Mouse (Mus musculus) thymus, postnatal 36 days (tissue): ENCODE results near the gene Vegfa.

Source experiments
- DNase-seq, 2 experiments: peaks; one replicate each; pipeline ENCODE4 v3.0.0; 2022; ENCODE audit warnings: mixed read lengths in 2 of 2

Vegfa gene

DNA sequence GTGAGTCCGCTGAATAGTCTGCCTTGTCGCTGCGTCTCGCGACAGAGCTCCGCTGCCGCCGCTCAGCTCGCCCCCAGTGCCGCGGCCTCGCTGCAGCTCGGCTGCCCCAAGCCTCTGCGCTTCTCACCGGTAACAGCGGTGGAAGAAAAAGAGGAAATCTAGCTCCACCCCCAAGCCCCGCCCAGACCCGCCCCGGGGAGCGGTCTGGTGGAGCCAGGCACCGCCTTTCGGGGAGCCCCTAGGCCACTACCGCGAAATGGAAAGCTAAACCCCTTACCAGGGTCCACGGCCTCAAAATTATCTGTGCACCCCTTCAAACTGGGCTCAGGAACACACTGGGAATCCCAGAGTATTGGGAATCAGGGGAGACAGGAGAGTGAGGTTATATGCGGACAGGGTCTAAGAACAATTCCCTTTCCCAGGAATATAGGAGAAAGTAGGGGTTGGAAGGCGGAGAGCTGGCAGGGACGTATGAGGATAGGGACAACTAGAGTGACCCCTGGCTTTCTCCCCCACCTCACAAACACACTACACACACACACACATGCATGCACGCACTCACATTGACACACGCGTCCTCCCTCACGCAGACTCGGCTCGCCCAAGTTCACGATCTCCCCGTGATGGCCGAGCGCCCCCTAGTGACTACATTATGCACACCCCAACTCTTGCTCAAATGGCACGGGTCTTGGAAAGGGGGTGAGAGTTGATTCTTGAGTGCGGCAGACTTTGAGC, at the start of gene Vegfa:
TSS of gene Vegfa (minus strand) at position 113 of the 735 bp plus-strand sequence.
- DNase-seq, result peak; percentile 94 to 95

DNA sequence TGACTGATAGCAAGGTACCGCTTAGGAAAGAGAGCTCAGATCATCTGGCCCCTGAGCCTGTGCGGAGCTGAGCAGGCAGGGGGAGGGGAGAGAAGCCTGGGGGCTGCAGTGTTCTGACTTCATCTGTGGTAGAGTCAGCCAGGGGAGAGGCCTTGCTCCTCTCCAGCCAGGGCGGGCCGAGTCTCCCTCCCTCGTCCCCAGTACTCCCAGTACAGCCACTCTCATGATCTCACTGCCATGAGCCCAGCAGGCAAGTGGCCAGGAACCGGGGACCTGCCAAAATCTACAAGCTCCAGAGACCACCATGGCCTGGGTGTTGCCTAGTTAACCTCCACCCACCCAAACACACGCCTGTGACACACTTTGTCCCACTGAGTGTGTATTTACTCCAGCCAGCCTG, 49.5 kb upstream of the Vegfa start:
- no peak for DNase-seq

DNA sequence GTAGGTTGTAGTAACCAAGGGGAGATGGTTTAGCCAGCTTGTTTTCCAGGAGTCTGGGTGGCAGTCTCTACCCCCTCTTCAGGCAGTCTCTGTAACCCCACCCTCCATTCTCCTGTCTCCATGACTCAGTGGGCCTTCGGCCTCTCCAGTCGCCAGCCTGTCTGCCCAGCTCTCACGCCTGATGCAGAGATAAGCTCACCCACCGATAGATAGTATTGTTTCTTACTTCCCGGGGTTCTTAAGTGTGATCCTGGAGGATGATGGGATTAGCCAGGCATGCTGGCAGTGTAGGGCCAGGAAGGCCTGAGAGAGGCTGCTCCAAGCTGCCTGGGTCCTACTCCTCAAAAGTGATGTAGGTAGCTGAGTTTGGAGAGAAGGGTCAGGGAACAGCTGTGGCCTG, 48.9 kb upstream of the Vegfa start:
- DNase-seq, result no peak

DNA sequence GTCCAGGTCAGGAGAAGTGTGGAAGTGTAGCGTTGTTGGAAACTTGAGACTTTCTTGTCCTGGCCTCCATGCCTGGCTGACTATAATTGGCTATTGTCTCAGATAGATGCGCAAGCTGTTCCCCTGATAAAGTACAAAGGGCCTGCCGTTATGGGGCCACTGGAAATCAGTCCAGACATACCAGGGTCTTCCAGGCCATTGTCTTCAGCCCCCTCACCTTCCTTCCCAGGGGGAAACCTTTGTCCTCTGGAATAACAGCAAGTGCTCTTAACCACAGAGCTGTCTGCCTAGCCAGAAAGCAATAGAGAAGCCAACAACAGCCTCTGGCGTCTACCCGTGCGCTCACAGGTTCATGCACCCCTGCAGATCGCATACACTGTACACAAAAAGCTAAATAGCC, 48.2 kb upstream of the Vegfa start:
- DNase-seq, result no peak

DNA sequence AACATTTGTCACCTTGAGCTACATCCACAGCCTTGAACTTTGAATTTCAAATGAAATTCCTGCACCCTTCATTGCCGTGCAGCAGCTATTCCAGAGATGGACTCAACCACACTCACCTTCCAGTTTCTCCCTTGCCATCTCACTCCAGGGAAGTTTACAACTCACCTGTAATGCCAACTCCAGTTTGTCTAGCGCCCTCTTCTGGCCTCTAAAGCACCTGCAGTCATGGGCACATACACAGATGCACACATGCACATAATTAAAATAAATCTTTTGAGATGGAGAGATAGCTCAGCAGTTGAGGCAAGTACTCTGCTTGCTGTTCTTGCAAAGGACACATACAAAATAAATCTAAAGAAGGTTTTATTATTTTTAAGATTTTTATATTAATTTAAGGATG, 46.9 kb upstream of the Vegfa start:
- DNase-seq, result no peak

DNA sequence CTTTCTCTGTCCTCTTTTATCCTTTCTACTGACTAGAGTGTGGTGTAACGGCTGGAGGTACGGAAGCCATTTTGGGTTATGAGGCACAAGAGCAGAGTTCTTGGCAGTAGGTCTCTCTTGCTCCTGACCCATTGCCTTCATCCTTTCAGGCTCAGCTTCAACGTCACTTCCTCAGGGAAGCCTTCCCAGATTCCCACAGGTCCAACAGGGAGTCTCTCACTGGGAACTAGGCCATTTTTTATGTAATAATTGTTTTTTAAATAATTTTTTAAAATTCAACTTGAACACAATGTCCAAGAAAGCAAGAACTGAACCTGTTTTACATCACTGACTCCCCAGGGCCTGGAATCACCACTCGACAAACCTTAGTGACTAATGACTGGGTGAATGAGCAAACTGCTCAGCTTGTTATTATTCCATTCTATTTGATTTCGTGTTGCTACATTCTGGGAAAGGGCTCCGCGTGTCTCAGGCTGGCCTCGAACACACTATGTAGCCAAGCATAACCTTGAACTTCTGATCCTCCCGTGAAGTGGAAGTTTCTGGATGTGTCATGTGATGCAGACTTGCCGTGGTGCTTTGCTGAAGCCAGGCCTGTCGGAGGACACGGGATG, 45.9 kb upstream of the Vegfa start:
- DNase-seq, result no peak

DNA sequence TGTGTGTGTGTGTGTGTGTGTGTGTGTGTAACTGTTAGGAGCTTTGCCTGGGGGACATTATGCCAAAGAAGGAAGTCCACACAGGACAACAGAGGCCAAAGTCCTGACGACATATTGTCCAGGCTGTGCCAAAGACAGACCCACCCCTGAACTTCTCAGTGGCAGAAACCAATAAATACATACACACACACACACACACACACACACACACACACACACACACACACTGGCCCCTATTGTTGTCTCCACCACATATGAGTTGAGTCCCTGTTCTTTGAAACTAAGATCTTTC, 44.0 kb upstream of the Vegfa start:
- DNase-seq, result no peak

DNA sequence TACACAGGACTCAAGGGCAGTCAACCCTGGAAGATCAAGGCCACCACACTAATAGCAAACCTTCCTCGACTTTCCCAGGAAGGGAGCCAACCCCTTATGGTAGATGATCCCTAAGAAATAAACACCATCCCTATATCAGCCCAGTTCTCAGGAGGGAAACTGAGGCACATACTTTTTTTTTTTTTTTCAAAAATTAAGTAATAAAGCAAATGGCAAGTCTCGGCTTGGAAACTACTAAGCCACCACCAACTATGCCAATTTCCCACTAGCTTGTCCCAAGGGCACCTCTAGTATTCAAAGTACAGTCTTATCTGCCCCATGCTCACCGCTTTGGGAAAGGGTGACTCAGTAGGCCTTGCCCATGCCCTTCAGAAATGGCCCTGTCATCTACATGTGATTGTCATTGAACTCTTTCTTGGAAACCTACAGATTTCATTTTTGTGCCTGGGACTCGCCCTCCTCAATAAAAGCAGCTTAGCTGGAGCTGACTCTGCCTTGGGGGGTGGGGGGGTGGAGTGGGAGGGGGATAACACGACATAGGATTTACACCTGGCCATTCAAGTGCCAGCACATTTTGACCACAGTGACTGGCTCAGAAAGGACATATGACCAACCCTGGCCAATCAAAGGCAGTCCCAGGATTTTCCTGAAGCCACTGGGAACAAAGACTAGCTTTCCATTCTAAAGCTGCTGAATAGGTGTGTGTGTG, 43.5 kb upstream of the Vegfa start:
- DNase-seq, result no peak

DNA sequence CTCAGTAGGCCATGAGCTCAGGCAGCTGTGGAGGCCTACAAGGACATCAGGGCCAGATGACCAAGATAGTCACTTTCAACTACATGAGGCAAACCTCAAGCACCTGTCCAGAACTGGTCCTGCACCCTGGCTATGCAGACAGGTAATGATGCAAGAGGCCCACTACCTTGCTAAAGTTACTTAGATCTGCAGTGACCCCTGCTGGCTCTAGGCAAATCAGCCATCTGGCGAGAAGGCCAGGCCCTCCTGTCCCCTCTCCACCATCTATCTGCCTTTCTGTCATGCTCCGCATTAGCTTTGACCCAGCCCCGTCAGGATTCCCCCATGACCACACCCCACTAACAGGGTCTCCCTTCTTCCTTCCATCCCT, 42.9 kb upstream of the Vegfa start:
- DNase-seq, result peak; percentile 66 to 69

DNA sequence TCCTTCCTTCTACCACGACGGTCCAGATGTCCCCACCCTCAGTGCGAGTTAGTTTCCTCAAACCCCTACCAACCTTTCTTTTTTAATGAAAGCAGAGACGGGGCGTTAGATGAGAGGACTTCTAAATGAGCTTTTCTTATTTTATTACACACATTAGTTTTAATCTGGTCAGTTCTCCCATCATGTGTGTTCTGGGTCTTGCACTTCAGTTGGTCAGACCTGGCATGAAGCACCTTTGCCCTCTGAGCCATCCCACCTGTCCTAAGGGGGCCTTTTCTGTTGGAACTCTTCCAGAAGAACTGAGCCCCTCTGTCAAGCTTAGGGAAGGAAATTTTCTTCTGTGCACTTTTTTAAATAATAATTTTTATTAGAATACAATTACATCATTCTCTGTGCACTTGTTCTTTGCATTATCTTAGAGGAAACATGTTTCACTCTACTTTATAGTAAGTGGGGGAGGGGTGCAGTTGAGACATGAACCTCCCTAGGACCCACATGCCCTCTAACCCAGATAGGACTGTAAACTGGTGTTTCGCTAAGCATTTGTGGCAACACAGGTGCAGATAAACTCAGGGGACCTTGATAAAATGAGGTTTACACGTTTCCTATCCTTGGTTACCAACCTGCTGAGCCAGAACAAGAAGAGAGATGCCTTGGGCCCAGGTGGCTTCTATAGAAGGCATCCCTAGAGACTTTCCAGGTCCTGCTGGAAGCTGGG, 42.4 kb upstream of the Vegfa start:
- no peak for DNase-seq

DNA sequence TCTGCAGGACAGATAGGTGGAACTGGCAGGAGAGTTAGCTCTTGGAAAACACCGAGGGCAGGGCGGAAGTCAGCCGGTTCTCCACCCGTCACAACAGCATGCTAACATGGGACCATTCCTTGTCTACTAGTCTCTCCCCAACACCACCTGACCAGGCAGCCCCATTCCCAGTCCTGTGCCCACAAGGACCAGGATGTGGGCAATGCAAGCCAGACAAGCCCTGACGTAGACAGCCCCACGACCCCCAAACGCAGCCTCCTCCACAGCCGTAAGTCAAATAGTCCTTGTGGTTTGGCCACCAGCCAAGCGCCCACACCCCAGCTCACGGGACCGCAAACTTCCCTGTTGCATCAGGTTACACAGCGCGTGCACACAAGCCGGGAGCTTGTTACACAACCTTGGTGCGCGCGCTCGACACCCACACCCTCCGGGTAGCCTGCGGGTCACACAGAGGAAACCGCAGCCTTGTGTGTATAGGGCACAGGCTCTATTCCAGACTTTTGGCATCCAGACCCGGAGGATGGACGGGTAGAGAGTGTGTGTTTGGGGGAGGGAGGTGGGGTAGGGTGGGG, 41.6 kb upstream of the Vegfa start:
- peak; percentile 88 to 91 for DNase-seq

DNA sequence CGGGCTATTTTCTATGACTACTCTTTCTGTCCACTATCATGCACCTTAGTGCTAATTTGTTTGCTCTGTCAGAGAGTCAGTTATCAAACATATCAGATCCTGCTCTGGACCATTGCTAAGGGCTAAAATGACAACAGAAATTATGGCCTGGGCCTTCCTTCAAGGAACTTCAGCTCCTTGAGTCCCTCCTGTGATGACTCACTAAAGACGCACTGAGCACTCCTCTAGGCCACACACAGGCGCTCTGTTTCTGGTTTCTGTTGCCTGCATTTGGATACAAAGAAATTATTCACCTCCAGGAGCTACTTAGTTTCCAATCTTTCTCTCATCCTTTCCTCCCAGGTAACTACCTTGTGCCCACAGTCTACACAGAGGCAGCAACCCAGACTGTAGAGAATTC, 39.4 kb upstream of the Vegfa start:
- no peak for DNase-seq

DNA sequence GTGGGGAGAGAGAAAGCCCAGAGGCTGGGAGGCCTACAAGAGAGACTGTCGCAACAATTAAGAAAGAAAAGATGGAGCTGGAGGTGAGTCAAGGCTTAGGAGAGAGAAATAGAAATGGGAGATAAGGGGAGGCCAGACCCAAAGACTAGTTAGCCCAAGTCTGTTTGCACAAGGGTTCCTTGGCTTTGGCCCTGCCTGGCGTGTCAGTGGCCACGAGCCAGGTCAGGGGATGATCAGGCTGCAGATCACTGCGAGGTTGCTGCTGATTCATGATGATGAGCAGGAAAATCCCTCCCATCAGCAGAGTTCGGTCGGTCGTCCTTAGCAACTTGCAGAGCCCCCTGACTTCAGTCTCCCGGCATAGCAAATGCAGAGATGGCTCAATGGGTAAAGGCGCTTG, 37.9 kb upstream of the Vegfa start:
- DNase-seq, result no peak

DNA sequence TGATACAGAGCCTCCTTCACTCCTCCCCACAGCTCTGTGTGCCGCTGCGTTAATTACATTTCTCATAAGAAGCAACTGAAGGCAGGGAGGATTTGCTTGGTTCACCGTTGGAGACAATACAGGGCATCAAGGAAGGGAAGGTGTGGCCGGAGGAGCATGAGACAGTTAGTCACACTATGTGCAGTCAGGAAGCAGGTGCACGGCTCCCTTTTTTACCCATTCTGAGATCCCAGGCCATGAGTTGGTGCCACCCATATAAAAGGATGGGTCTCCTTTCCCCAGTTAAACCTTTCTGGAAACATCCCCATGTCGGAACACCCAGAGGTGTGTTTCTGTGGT, 31.8 kb upstream of the Vegfa start:
- no peak for DNase-seq

DNA sequence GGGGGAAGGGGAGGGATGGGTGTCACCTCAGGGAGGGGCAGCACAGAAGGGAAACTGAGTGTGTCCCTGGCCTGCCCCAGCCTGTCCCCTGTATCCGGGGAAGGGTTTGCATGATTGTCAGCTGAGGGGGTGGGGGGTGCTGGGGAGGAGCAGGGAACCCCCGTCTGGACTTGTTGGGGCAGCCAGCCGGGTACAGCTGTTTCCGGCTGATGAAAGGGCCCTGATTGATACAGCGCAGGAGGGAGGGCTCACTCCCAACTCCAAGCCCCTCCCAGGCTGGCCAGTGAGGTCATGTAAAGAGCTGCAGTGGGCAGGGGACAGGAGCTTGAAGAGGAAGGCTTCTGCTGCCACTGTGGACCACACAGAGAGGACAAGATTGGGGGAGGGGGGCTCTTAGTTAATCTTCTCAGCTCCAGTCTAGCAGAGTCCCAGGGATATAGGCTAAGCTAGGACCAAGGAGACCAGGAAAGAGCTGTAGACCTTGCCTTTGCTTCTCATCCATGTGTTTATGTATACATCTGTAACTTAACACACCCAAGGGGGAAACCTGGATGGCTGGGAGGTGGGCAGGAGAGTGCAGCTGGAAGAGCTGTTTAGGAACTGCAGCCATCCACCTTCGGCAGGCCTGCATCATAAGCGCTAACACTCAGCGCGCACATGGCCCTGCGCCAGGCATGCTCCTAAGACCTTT, 31.3 kb upstream of the Vegfa start:
- no peak for DNase-seq

DNA sequence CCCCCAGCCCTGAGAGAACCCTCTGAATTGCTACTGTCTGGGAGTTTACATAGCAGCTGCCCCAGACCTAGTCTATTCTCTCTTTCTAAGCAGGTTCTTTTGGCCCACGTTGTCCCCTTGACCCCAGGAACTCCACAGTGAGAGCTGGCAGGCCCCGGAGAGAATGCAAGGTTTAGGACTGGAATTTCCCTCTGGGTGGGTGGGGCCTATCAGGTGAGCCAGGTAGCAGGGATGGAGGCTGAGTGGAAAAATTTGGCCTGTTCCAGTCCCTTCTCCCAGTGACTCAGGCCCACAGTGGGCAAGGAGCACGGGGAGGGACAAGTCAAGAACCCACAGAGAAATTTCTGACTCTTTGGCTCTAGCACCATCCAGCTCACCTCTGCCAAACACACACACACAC, 28.1 kb upstream of the Vegfa start:
- DNase-seq, result no peak

DNA sequence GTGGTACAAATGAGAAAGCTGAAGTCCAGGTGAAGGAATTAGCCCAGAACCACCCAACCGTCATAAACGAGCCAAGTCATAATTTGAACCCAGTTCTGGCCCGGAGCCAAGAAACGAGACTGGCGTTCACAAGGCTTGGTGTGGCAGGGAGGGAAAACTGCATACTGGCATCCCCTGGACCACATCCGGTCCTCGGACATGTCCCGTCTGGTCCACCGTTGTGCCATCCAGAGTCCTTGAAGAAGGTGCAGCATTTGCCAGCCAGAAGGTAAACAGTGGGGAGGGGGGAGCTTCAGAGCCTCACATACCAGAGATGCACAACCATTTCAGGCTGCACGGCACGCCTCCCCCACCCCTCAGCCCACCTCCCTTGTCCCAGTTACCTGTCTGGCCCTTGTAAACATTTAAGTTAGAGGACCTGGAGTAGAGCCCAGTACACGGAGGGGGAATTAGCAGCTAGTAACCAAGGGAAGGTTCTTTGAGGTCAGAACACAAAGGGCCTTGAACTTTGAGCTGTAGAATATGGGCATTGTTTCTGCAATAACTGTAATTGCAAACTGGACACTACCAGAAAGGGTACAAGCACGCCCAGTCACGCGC, 27.2 kb upstream of the Vegfa start:
- no peak for DNase-seq

DNA sequence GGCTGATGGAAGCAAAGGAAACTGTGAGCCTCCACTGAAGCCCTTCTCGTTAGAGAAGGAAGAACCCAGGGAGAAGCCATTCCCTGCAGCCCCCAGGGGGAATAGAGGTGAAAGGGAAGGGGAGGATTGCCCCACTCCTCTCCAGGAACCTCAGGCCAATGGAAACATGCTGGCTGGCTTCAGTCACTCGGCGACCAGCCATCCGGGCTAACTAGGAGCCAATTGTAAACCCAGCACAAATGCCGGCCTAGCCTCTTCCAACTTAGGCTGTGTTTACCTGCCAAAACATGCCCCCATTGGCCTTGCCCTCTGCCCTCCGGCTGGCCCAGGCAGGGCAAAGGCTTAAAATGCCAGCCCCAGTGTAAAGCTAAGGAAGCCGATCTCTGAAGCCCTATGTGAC, 24.1 kb upstream of the Vegfa start:
- no peak for DNase-seq

DNA sequence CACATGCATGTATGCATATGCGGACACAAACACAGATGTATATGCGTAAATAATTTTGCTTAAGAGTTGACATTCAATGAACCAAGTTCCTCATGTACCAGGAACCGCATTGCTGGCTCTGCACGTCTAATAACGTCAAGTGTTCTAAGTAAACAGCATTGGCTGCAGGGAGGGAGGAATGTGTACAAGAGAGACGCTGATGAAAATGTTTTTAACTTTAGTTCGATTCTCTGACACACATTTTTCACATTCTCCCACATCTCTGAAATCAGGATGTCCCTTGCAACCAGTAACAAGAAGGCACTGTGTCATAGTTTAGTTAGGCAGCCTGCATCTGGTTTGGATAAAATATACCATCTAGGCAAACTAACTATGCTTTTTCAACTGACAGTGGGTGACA, 23.6 kb upstream of the Vegfa start:
- DNase-seq, result no peak

DNA sequence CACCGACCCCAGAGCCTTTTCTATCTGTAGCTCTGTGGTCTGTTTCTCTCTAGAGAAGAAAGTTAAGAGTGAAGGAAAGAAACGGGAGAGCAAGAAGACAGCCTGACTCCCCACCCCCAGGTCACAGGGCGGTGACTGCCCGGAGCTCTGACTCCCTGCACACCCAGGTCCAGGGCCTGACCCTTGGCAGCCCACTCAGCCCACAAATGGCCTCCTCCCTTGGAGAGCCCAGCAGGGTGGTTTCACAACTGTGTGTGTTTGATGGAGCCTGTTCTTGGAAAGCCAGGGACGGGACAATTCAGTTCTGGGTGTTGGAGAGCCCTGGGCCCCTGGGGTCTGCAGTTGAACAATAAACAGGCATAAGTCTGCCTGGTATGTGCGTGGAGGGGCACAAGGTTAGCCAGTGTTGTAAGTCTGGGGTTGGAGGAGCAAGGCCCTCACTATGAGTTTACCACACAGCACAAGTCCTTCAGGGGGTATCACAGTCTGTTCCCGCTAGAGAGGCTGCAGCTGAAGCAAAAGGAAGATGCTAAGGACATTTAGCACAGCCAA, 21.2 kb upstream of the Vegfa start:
- DNase-seq, result no peak

DNA sequence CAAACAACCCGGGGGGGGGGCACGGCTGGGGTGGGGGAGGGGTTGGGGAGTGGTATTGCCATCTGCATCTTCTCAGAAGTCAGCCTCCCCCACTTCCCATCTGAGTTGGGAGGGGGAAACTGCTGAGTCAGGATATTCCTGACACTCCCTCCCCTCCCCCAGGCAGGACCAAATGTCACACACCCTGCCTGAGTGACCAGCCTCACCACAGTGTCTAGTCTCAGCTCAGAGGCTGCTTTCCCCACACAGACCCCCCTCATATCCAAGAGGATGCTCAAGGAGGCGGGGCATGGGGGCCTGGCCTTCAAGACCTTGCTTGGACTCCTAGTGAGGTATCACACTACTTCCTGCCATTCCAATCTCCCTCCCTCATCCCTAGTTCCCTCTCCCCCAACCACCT, 20.0 kb upstream of the Vegfa start:
- no peak for DNase-seq

DNA sequence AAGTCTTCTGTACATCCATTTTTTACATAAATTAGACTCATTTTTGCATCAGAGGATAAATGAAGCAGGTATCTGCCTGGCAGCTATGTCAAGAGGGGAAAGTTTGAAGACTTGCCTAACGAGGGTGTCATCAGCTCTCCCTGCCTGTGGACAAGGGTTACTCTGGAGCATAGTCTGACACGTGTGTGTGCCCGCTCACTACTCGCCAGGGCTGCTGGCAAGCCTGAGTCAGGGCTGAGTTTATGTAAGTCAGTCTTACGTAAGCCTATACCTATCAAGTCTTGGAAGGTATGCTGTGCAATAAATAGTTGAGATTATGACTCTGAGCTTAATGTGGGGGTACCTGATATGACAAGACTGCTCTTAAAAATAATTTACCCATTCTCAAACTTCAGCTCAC, 19.2 kb upstream of the Vegfa start:
- no peak for DNase-seq
